Mouse (Mus musculus): Measurements from ENCODE around the gene Sppl2b.

Sppl2b gene

DNA sequence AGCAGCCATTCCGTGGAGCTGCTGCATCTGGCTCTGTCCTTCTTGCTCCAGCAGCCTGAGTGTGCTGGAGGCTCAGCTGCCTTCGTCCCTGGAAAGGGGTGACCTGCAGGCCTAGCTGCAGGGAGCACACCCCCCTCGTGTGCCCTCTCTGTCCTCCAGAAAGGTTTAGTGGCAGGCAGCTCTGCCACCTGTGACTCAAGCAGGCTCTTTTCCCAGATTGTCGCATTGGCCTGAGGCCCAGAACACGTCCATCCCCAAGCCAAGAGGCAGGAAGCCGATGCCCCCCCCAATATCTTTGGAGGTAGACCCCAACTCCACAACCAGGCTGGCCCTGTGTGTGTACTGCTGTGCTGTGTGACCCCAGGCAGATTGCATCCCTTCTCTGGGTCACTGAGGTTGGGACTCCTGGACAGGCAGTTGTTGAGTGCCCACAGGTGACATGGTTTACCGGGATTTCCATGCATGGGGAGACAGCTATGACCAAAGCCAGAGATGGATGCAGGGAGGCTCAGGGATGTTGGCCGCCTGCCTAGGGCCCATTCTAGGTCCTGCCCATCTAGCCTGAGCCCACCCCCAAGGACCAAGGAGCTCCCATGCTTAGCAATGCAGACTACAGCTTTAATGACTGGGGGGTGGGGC is 9.9 kb upstream of the Sppl2b start:
- no peak for DNase-seq (ENCODE audit: extremely low read depth, low read depth, low spot score)

DNA sequence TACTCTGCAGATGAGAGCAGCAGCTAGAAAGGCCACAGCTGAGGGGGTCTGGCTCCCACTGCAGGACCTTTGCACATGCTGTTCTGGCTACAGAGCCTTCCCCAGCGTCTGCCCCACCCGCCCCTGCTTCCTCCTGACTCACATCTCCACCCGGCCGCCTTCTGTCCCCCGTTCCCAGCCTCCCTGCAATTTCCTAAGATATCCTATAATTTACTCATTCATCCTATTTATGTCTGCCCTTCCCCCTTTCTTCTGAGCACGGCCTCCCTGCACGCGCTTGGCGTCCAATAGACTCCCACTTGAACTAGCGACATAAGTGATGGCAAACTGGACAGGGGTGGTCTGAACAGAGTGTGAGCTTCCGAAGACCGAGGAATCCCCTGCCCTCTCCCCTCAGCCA is 9.3 kb upstream of the Sppl2b start:
- no peak for DNase-seq (ENCODE audit: extremely low read depth, low read depth, low spot score)

DNA sequence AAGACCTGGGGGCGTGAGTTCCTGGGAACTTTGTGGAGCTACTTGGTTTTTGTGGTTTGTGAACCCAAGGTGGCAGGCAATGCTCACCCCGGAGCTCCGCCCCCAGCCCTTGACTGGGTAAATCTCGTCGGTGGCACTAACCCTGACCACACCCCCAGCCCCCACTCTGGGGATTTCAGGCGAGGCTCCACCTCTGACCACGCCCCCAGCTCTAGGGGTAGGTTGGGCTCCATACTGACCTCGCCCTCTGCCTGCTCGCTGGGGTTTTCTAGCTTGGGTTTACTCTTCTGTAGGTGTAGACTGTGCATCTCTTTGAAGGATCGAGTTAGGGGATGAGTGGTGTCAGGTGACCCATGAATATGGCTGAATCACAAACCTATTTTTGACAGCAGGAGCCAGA is 6.5 kb upstream of the Sppl2b start:
- no peak for DNase-seq (ENCODE audit: extremely low read depth, low read depth, low spot score)

DNA sequence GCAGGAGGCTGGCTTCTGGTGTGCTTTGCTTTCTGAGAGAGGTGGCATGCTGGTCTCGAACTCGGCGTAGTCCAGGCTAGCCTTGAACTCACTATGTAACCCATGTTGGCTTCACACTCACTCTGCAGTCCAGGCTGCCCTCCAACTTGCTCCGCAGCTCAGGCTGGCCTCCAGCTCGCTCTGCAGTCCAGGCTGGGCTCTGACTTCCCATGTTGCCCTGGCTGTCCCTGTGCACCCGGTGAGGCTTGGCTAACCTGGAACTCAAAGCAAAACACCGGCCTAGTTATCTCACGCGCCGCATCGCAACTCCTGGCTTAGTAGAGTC is 636 bp downstream of the Sppl2b start:
- DNase-seq (ENCODE audit: extremely low read depth, low read depth, low spot score): no peak

DNA sequence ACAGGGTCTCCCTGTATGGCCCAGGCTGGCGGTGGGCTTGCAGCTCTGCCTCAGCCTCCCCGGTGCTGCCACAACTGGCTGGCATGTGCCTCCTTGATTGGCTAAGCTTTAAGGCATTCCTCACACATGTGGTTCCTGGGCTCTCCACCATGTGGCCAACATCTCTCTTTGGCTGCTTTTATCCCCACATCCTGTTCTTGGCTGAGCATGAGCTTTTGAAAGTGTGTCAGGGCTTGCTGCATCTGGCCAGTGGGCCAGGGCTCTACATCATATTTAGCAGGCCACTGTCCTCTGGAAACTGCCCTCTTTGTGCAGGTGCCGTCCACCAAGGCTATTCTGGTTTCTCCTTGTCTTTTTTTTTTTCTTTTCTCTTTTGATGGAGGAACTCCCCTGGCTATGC is 1.2 kb downstream of the Sppl2b start:
- DNase-seq (ENCODE audit: extremely low read depth, low read depth, low spot score): no peak

DNA sequence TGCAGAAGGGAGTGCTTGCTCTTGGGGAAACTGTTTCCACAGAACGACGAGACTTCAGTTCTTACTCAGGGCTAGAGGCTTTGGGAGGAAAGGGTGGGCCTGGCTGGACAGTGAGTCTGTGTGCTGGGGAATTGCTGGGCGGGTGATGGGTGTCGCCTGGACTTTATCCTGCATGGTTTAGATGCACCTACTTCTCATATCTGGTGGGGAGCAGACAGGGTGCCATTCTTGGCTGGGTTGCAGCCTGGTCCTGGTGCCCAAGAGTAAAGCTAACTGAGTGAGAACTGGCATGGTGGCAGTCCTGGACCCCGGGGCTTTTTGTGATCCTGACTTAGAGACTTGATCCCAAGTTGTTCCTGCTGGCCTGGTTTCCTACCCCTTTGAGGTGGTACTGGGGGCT is 1.8 kb downstream of the Sppl2b start:
- DNase-seq (ENCODE audit: extremely low read depth, low read depth, low spot score): no peak

DNA sequence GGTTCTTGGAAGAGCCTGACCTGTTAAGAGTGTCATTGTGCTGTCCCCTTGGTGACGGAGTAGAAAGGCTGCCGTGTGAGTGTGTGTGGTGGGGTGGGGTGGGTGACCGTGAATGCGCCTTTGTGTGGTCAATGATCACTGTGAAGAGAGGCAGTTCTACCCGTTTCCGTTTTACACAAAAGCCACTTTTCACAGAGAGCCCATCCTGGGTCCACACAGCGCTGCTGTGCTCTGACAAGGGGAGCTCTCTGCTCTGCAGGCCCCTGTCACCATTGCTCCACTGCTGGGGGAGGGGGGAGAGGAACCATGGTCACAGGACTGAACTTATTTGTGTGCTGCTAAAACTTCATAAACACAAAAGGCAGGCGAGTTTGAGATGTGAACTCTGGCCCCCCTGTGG is 2.3 kb downstream of the Sppl2b start:
- no peak for DNase-seq (ENCODE audit: extremely low read depth, low read depth, low spot score)

DNA sequence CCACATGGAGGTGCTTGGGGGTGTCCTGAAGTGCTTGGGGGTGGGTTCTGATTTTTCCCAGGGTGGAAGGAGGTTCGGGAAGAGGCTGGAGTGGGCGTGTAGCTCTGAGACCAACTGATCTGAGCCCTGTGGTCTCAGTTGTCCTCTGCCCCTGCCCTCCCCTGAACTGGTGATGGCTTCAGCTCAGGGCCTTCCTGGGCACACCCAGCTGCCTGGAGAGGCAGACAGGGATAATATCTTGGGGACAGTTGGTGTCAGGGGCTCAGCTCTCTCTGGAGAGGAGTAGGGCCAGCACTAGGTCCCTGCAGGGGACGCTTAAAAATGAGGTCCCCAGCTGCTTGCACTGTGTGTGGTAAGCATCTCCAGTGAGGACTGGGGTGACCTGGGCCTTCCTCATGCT is 2.8 kb downstream of the Sppl2b start:
- no peak for DNase-seq (ENCODE audit: extremely low read depth, low read depth, low spot score)

DNA sequence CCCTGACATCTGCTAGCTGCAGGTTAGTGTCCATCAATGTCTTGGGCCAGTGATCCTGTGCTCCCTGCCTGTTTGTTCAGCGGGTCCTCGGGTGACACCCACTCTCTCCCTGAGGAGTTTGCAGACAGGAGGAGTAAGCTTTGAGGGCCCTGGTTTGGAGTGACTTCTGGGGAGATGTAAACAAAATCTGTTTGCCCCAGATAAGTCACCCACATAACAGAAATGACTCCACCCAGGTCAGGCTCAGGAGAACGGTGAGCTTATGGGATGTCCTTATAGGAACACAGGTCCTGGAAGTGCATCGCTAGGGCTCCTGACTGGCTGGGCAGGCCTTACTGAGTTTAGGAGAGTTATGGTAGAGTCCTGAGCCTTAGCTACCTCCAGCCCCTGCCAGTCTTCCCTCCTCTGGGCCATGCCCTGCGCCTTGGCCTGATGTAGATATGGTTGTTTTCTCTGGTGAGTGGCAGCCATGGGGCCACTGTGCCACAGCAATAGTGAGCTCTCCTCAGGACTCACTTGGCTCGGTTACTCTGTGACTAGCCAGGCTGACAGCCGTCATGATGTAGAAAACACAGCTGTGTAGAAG is 3.4 kb downstream of the Sppl2b start:
- DNase-seq (ENCODE audit: extremely low read depth, low read depth, low spot score): no peak

DNA sequence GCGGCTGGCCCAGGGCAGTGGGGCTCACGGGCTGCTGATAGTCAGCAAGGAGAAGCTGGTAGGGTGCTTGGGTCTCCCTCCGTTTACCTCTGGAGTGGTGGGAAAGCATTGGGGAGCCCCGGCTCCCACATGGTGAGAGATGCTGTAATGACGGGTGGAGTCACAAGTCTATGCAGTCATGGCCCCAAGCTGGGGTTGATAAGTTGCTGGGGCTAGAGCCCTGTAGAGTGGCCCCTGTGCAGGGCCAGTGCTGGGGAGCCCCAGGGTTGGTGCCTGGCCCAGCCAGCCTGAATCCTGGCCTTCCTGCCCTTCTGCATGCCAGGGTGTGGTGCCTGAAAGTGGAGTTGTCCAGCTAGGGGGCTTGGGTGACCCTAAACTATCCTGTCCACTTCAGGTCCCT is 7.2 kb downstream of the Sppl2b start:
- no peak for DNase-seq (ENCODE audit: extremely low read depth, low read depth, low spot score)

DNA sequence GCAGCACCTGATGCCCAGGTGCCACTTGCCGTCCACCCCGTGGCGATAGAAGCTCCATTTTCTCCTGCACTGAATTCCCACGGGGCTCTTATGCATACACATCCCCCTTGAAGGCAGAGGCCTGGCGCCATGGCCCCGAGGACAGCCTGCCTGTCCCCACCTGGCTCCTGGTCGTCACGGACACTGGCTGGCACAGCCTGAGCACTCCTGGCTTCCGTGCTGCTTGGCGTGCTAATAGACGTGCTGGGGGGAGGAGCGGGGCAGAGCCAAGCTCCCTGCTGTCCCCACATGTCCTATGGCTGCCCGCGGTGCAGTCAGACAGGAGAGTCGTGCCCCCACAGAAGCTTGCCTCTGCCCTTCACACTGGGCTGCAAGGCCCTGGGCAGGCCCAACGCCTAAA is 9.4 kb downstream of the Sppl2b start:
- no peak for DNase-seq (ENCODE audit: extremely low read depth, low read depth, low spot score)

DNA sequence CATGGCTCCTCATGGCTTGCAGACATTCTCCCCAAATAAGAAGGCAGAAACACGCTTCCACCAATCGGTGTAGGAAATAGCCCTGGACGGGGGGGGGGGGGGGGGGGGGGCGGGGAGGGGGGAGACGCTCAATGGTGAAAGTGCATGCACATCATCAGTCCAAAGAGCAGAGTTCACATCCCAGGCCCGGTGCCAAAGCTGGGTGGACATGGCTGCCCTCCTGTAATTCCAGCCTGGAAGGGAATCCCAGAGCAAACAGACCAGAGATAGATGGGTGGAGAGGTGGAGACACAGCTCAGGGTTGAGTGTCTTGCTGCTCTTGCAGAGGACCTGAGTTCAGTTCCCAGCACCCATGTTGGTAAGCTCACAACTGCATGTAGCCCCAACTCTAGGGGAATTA is 15.9 kb downstream of the Sppl2b start:
- DNase-seq (ENCODE audit: extremely low read depth, low read depth, low spot score): no peak

DNA sequence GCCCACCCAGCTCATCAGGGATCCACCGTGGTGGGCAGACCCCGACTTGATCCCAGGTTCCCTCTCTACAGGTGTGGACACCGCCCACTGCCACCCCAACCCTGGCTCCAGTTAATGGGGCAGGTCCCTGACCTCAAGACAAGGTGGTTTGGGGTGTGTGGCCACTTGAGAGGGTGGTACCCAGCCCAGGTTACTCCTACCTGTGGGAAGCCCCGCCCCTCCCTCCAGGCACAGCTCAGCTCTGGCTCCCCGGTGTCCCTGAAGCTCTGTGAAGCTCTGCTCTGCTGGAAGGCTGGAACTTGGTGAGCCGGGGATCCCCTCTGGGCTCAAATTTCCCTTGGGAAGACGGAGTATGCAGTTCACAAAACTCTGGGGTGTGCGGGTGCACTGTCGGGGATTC is 16.5 kb downstream of the Sppl2b start, which contains the start of gene Tmprss9:
TSS of gene Tmprss9 (plus strand) at position 268 of the 400 bp plus-strand sequence.
- DNase-seq (ENCODE audit: extremely low read depth, low read depth, low spot score): no peak

DNA sequence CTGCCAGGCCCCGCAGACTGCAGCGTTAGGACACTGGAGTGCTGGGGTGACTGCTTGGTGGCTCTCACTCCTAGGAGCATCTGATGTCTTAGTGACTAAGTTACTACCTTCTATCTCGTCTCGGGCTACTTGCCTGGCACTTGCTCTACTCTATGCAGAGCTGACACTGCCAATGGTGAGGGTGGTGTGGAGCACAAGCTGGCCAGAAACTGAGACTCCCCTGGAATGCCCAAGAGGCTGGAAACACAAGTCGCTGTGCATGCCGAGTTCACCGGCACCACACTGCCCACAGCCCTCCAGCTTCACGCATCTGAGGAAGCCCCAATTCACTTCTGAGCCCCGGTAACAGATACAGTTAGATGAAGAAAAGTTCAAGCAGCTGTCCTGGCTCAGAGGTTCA is 19.0 kb downstream of the Sppl2b start:
- DNase-seq (ENCODE audit: extremely low read depth, low read depth, low spot score): no peak

DNA sequence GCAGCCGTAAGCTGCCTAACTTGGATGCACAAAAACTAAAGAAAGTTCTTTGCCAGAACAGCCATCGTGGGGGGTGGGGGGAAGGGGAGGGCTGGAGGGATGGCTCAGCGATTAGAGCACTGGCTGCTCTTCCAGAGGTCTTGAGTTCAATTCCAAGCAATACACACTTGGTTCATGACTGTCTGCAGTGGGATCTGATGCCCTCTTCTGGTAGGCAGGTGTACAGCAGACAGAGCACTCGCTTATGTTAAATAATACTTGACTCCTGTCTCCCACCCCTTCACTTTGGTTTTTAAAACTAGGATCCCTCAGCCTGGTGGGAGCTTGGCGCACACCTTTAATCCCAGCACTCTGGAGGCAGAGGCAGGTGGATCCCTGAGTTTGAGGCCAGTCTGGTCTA is 21.0 kb downstream of the Sppl2b start:
- no peak for DNase-seq (ENCODE audit: extremely low read depth, low read depth, low spot score)

DNA sequence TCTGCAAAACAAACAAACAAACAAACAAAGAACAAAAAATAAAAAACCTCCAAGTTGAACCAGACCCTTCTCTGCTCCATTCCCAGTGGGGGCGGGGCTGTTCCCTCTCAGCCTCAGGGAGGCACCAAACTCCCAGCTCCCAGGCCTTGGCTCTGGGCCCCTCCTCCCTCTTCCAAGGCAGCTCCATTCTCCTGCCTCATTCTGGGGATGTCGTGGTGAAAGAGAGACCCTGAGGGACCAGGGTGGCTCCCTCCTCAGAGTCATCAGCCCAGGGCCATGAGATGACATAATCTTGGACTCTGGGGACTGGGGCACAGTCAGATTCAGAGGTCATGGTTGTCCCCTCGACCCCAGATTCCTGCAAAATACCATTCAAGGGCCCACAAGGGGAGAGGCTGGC is 21.5 kb downstream of the Sppl2b start:
- DNase-seq (ENCODE audit: extremely low read depth, low read depth, low spot score): no peak

DNA sequence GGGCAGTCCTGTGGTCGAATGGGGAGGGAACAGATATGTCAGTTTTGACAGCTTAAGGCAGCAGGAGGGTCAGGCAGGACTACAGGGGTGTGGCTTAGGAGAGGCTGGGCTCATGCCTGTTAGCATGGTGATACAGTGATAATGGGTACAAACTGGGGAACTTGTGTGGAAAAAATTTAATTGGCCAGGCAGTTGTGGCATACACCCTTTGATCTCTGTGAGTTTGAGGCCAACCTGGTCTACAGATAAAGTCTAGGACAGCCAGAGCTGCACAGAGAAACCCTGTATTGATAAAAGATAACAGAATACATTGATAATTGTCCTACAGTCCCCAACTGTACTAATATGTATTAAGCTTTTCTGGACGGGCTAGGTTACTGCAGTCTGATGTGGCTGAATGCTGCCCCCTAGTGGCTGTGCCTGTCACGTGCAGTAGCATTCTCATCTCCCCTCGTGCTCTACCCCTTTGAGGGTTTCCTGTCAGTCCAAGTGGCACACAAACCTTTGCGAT is 25.1 kb downstream of the Sppl2b start:
- no peak for DNase-seq (ENCODE audit: extremely low read depth, low read depth, low spot score)

DNA sequence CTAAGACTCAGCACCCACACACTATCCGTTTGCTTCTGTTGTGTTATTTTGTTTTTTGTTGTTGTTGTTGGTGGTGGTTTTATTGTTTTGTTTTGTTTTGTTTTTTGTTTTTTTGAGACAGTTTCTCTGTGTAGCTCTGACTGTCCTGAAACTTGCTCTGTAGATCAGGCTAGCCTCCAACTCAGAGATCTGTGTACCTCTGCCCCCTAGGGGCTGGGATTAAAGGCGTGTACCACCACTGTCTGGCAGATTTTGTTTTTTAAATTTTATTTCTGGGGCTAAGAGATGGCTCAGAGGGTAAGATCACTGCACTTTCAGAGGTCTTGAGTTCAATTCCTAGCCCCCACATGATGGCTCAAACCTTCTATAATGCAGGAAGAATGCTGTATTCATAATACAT is 25.8 kb downstream of the Sppl2b start:
- DNase-seq (ENCODE audit: extremely low read depth, low read depth, low spot score): no peak

DNA sequence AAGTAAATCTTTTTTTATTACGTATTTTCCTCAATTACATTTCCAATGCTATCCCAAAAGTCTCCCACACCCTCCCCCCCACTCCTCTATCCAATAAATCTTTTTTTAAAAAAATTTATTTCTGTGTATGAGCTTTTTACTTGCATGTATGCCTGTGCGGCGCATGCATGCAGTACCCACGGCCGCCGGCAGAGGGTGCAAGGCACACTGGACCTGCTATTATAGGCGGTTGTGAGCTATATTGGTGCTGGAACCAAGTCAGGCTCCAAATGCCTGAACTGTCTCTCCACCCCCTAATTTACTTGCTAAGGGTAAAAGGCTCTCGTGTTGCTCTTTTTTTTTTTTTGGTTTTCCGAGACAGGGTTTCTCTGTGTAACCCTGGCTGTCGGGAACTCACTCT is 26.2 kb downstream of the Sppl2b start:
- no peak for DNase-seq (ENCODE audit: extremely low read depth, low read depth, low spot score)

DNA sequence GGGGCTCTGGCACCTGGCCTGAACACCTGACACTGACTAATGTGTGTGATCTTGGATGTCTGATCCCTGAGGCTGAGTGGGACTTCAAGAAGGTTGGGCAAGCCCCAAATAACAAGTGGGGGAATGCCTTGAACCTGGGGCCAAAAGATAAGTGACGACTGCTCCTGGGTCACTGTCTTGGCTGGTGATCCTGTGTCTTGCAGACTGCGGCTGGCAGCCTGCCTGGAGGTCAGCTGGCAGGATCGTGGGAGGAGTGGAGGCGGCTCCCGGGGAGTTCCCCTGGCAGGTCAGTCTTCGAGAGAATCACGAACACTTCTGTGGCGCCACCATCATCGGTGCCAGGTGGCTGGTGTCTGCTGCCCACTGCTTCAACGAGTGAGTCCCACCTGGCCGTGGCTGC is 32.1 kb downstream of the Sppl2b start:
- DNase-seq (ENCODE audit: extremely low read depth, low read depth, low spot score): peak; percentile 13

DNA sequence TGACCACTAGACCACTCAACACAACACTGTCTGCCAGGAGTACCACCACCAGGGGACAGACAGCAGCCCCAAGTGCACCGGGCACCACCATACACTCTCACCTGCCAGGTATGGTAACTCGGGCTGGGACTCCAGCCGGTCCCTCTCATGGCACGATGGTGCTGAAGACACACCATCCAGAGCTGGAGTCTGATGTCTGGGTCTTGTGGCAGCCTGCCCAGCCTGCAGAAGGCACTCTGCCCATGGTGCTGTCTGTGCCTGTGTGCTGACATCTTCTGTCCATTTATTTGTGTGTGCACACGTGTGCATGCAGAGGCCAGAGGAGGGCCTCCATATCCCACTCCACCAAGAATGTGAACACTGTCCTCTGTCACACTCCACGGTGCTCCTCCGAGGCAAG is 40.0 kb downstream of the Sppl2b start:
- DNase-seq (ENCODE audit: extremely low read depth, low read depth, low spot score): no peak

DNA sequence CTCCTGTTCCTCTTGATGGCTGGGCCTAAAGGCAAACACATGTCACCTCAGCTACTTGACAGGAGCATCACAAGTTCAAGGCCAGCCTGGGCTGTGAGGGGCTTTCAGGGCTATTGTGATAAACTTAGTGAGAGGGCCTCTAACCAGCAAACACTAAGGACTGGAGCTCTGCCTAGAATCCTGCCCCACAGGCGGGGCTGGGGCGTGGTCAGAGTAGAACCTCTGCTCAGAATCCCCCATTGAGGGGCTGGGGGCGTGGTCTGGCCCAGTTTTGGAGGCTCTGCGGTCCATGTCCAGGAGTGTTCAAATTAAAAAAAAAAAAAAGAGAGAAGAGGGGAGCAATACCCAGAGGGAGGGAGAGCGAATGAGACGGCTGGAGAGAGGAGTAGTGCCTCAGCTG is 40.6 kb downstream of the Sppl2b start:
- no peak for DNase-seq (ENCODE audit: extremely low read depth, low read depth, low spot score)
